In genomic region chr7:126946530-126946929, GRCm38 (mm10) we compare ENCODE assay signal across 8 mouse cellular contexts. TPM values are rescaled to one million over a fixed set of nuclear protein-coding genes. Genes with fewer than 3 reads are reported as not detected.
DNase-seq lines count a peak whose midpoint lies in the region; ATAC-seq and TF ChIP-seq lines count a peak whose summit lies in the region.
"Had no signal": no experiment of that assay in that cellular context is flagged by ENCODE, and none has a peak within 500 bp of the region (broad histone marks: within the 10 kb centered on the region; RNA-seq: fewer than 3 reads in every experiment).

No protein-coding gene starts in this region.

- WGBS in kidney, adult 2 months, result 60% methylated on average over 3 of the region's 3 CpGs
- 32% methylated on average over 3 of the region's 3 CpGs for WGBS in kidney, embryonic 14.5 days

- H3K27me3 ChIP-seq in kidney, adult 2 months (replicated peaks; ENCODE audit: control insufficient read depth, insufficient read depth, low read length), result no peaks in the 10 kb centered on the region
- H3K27me3 ChIP-seq in kidney, embryonic 14.5 days (ENCODE audit: control insufficient read depth, insufficient read depth, low read length), result peaks cover 17% of the 10 kb centered on the region

- TF ChIP-seq CTCF in kidney, adult 2 months (conservative IDR thresholded peaks at IDR 0.05; ENCODE audit: insufficient read depth, insufficient read length, low read depth, low read length), result peak; percentile 61

- H3K9ac ChIP-seq in kidney, embryonic 14.5 days (ENCODE audit: low read depth, low read length), result no peak overlapping the region
- H3K9ac ChIP-seq: limb, embryonic 15.5 days had no signal

- no peak overlapping the region for H3K4me3 ChIP-seq in kidney, adult 2 months (ENCODE audit: insufficient read depth, low read depth, low read length)
- no peak overlapping the region for H3K4me3 ChIP-seq in kidney, embryonic 14.5 days (ENCODE audit: low read length)
- H3K4me3 ChIP-seq: limb, embryonic 15.5 days had no signal

- no peaks in the 10 kb centered on the region for H3K36me3 ChIP-seq in kidney, adult 2 months (ENCODE audit: control insufficient read depth, insufficient read depth, low read length)
- peaks cover 17% of the 10 kb centered on the region; the same call in 1 of the 2 replicates for H3K36me3 ChIP-seq in kidney, embryonic 14.5 days (ENCODE audit: control insufficient read depth, insufficient read depth, low read length)

- no peak for TF ChIP-seq POLR2A in kidney, adult 2 months (IDR thresholded peaks at IDR 0.05; ENCODE audit: low read depth, low read length)

- H3K4me1 ChIP-seq in kidney, adult 2 months (ENCODE audit: control insufficient read depth, insufficient read depth, low read length), result peaks cover 3% of the 10 kb centered on the region; the same call in 1 of the 2 replicates
- peaks cover 3% of the 10 kb centered on the region; the same call in 1 of the 2 replicates for H3K4me1 ChIP-seq in kidney, embryonic 14.5 days (ENCODE audit: control insufficient read depth, insufficient read depth, low read length)

- H3K9me3 ChIP-seq in kidney, embryonic 14.5 days (ENCODE audit: control insufficient read depth, low read length), result no peaks in the 10 kb centered on the region
- H3K9me3 ChIP-seq: limb, embryonic 15.5 days had no signal

- H3K27ac ChIP-seq in kidney, adult 2 months (ENCODE audit: insufficient read depth, low read depth, low read length), result no peak overlapping the region
- H3K27ac ChIP-seq in kidney, embryonic 14.5 days (ENCODE audit: low read depth, low read length), result no peak overlapping the region
- H3K27ac ChIP-seq: limb, embryonic 15.5 days had no signal

- DNase-seq in kidney, adult 2 months, result peak; percentile 27
- DNase-seq in 3T3-L1 (ENCODE audit: low read depth, low spot score) (peak; percentile 59), A20 (ENCODE audit: low read depth, low spot score) (peak; percentile 50)
- peak; percentile 81 to 88 for DNase-seq in cerebellum, postnatal 10 days
- DNase-seq in urinary bladder, postnatal 36 days (ENCODE audit: low spot score in 2 of 2), result no peak

- no peak for ATAC-seq in kidney, embryonic 14.5 days (ENCODE audit: low FRiP score, low TSS enrichment)
- peak; percentile 62; the same call in 1 of the 2 replicates for ATAC-seq in megakaryocyte, adult 5-6 weeks (ENCODE audit: poor library complexity, severe bottlenecking)

- no peak overlapping the region for H3K4me2 ChIP-seq in kidney, embryonic 14.5 days (replicated peaks; ENCODE audit: low read depth, low read length)
- H3K4me2 ChIP-seq: limb, embryonic 15.5 days had no signal

RNA-seq across cellular contexts. Expression of gene Asphd1, which starts 2.9 kb away (rescaled TPM):
- 0.19 TPM in 1 of 2 replicates, not detected in the other for polyA plus RNA-seq in kidney, adult 2 months (2012; rRNA removed)
- 0.16 and 0.34 TPM in 2 replicates for polyA plus RNA-seq in kidney, embryonic 14.5 days (2014; fragmentation: Nextera tagmentation; extraction: Ambion mirVana)
- not detected in 2 replicates for total RNA-seq in megakaryocyte, adult 5-6 weeks (2015)
- not detected in 2 replicates for total RNA-seq in megakaryocyte, adult 5-6 weeks (2017)
- polyA plus RNA-seq: limb, embryonic 15.5 days had no signal

RNA-seq across cellular contexts. Expression of gene Sez6l2, which starts 3.8 kb away (rescaled TPM):
- polyA plus RNA-seq in kidney, adult 2 months (2012; rRNA removed), result 1.2 and 1.4 TPM in 2 replicates
- 1.1 and 1.7 TPM in 2 replicates for polyA plus RNA-seq in kidney, embryonic 14.5 days (2014; fragmentation: Nextera tagmentation; extraction: Ambion mirVana)
- total RNA-seq in megakaryocyte, adult 5-6 weeks (2015), result 2.9 TPM in 1 of 2 replicates, not detected in the other
- 0.16 and 0.33 TPM in 2 replicates for total RNA-seq in megakaryocyte, adult 5-6 weeks (2017)

RNA-seq across cellular contexts. Expression of gene Kctd13, which starts 17.9 kb away (rescaled TPM):
- polyA plus RNA-seq in kidney, adult 2 months (2012; rRNA removed), result 21.4 and 21.9 TPM in 2 replicates
- polyA plus RNA-seq in kidney, embryonic 14.5 days (2014; fragmentation: Nextera tagmentation; extraction: Ambion mirVana), result 13.1 and 19.4 TPM in 2 replicates
- 7.3 and 12.0 TPM in 2 replicates for total RNA-seq in megakaryocyte, adult 5-6 weeks (2015)
- 10.9 and 19.0 TPM in 2 replicates for total RNA-seq in megakaryocyte, adult 5-6 weeks (2017)

RNA-seq across cellular contexts. Expression of gene Tmem219, which starts 23.8 kb away (rescaled TPM):
- 90.8 and 113 TPM in 2 replicates for polyA plus RNA-seq in kidney, adult 2 months (2012; rRNA removed)
- 27.4 and 30.5 TPM in 2 replicates for polyA plus RNA-seq in kidney, embryonic 14.5 days (2014; fragmentation: Nextera tagmentation; extraction: Ambion mirVana)
- 47.9 and 50.9 TPM in 2 replicates for total RNA-seq in megakaryocyte, adult 5-6 weeks (2015)
- total RNA-seq in megakaryocyte, adult 5-6 weeks (2017), result 44.9 and 45.5 TPM in 2 replicates

RNA-seq across cellular contexts. Expression of gene Cdipt, which starts 29.2 kb away (rescaled TPM):
- polyA plus RNA-seq in kidney, adult 2 months (2012; rRNA removed), result 237 and 284 TPM in 2 replicates
- 77.4 and 89.1 TPM in 2 replicates for polyA plus RNA-seq in kidney, embryonic 14.5 days (2014; fragmentation: Nextera tagmentation; extraction: Ambion mirVana)
- total RNA-seq in megakaryocyte, adult 5-6 weeks (2015), result 46.1 and 48.5 TPM in 2 replicates
- total RNA-seq in megakaryocyte, adult 5-6 weeks (2017), result 49.4 and 56.7 TPM in 2 replicates

Comparison
In these comparisons a context has a peak if more than half of its experiments do, and no peak if none do; other contexts are left out.
1. DNase-seq: peak in kidney, adult 2 months (single experiment), 3T3-L1 (single experiment), A20 (single experiment) and cerebellum, postnatal 10 days (2 of 2); none in urinary bladder, postnatal 36 days (0 of 2).